Mouse (Mus musculus): ENCODE data around the gene Kcnj4. TPM values are rescaled to one million over a fixed set of nuclear protein-coding genes. Genes with fewer than 3 reads are reported as not detected.

Gene Kcnj4
- polyA plus RNA-seq, 1 experiment: not detected

GRCm38 (mm10) chr15:79529935-79530334 is 24.9 kb upstream of the Kcnj4 start:
- H3K4me1 ChIP-seq (ENCODE audit: control insufficient read depth, insufficient read depth, low read length): peaks cover 2% of the 10 kb centered on the region; the same call in 1 of the 2 replicates
- TF ChIP-seq POLR2A (IDR thresholded peaks at IDR 0.05; ENCODE audit: borderline replicate concordance, extremely low read depth, low read depth, low read length): no peak
- TF ChIP-seq CTCF (IDR thresholded peaks at IDR 0.05; ENCODE audit: insufficient read depth, low read length): no peak
- no peak overlapping the region for H3K4me3 ChIP-seq (replicated peaks; ENCODE audit: extremely low read depth, low read depth, low read length)
- DNase-seq: no peak
- 66% methylated on average over 7 of the region's 7 CpGs for WGBS

- Histone ChIP-seq H3K4me3 (replicated peaks; ENCODE audit: extremely low read depth, low read depth, low read length) (no peak overlapping the region), H3K4me1 (ENCODE audit: control insufficient read depth, insufficient read depth, low read length) (peaks cover 2% of the 10 kb centered on the region; the same call in 1 of the 2 replicates)
- TF ChIP-seq POLR2A (IDR thresholded peaks at IDR 0.05; ENCODE audit: borderline replicate concordance, extremely low read depth, low read depth, low read length) (no peak), CTCF (IDR thresholded peaks at IDR 0.05; ENCODE audit: insufficient read depth, low read length) (no peak)
- WGBS: 51% methylated on average over 5 of the region's 5 CpGs
- DNase-seq: no peak
Observed at GRCm38 (mm10) chr15:79527991-79528639, 23.1 kb upstream of the Kcnj4 start.

GRCm38 (mm10) chr15:79527192-79527591 is 22.2 kb upstream of the Kcnj4 start:
- Histone ChIP-seq H3K4me3 (replicated peaks; ENCODE audit: extremely low read depth, low read depth, low read length) (no peak overlapping the region), H3K4me1 (ENCODE audit: control insufficient read depth, insufficient read depth, low read length) (peaks cover 2% of the 10 kb centered on the region; the same call in 1 of the 2 replicates)
- no peak for TF ChIP-seq POLR2A (IDR thresholded peaks at IDR 0.05; ENCODE audit: borderline replicate concordance, extremely low read depth, low read depth, low read length)
- no peak for TF ChIP-seq CTCF (IDR thresholded peaks at IDR 0.05; ENCODE audit: insufficient read depth, low read length)
- DNase-seq: no peak
- 62% methylated on average over 4 of the region's 4 CpGs for WGBS

GRCm38 (mm10) chr15:79525979-79526768 is 21.1 kb upstream of the Kcnj4 start:
- Histone ChIP-seq H3K4me3 (replicated peaks; ENCODE audit: extremely low read depth, low read depth, low read length) (no peak overlapping the region), H3K4me1 (ENCODE audit: control insufficient read depth, insufficient read depth, low read length) (peaks cover 2% of the 10 kb centered on the region; the same call in 1 of the 2 replicates)
- 47% methylated on average over 9 of the region's 9 CpGs for WGBS
- TF ChIP-seq POLR2A (IDR thresholded peaks at IDR 0.05; ENCODE audit: borderline replicate concordance, extremely low read depth, low read depth, low read length) (no peak), CTCF (IDR thresholded peaks at IDR 0.05; ENCODE audit: insufficient read depth, low read length) (no peak)
- no peak for DNase-seq

- no peak for DNase-seq
- no peak for TF ChIP-seq POLR2A (IDR thresholded peaks at IDR 0.05; ENCODE audit: borderline replicate concordance, extremely low read depth, low read depth, low read length)
- TF ChIP-seq CTCF (IDR thresholded peaks at IDR 0.05; ENCODE audit: insufficient read depth, low read length): no peak
- 81% methylated on average over 5 of the region's 5 CpGs for WGBS
Observed at GRCm38 (mm10) chr15:79525564-79525963, 20.5 kb upstream of the Kcnj4 start.

GRCm38 (mm10) chr15:79519400-79520220 is 14.6 kb upstream of the Kcnj4 start:
- WGBS: 54% methylated on average over 16 of the region's 16 CpGs
- Histone ChIP-seq H3K4me1 (ENCODE audit: control insufficient read depth, insufficient read depth, low read length) (0 out of 2 replicates have a peak, but pooled peaks cover 2% of the 10 kb centered on the region), H3K4me3 (replicated peaks; ENCODE audit: extremely low read depth, low read depth, low read length) (no peak overlapping the region)
- DNase-seq: no peak
- TF ChIP-seq POLR2A (IDR thresholded peaks at IDR 0.05; ENCODE audit: borderline replicate concordance, extremely low read depth, low read depth, low read length) (no peak), CTCF (IDR thresholded peaks at IDR 0.05; ENCODE audit: insufficient read depth, low read length) (no peak)

More at GRCm38 (mm10) chr15:79525564-79525963, 20.5 kb upstream of the Kcnj4 start:
- H3K4me1 ChIP-seq (ENCODE audit: control insufficient read depth, insufficient read depth, low read length): peaks cover 2% of the 10 kb centered on the region; the same call in 1 of the 2 replicates
- H3K4me3 ChIP-seq (replicated peaks; ENCODE audit: extremely low read depth, low read depth, low read length): no peak overlapping the region

GRCm38 (mm10) chr15:79518571-79518970 is 13.5 kb upstream of the Kcnj4 start:
- 68% methylated on average over 3 of the region's 3 CpGs for WGBS
- TF ChIP-seq POLR2A (IDR thresholded peaks at IDR 0.05; ENCODE audit: borderline replicate concordance, extremely low read depth, low read depth, low read length): no peak
- no peak for TF ChIP-seq CTCF (IDR thresholded peaks at IDR 0.05; ENCODE audit: insufficient read depth, low read length)
- Histone ChIP-seq H3K4me1 (ENCODE audit: control insufficient read depth, insufficient read depth, low read length) (0 out of 2 replicates have a peak, but pooled peaks cover 2% of the 10 kb centered on the region), H3K4me3 (replicated peaks; ENCODE audit: extremely low read depth, low read depth, low read length) (no peak overlapping the region)
- DNase-seq: no peak

- no peak for DNase-seq
- Histone ChIP-seq H3K4me1 (ENCODE audit: control insufficient read depth, insufficient read depth, low read length) (0 out of 2 replicates have a peak, but pooled peaks cover 2% of the 10 kb centered on the region), H3K4me3 (replicated peaks; ENCODE audit: extremely low read depth, low read depth, low read length) (no peak overlapping the region)
- WGBS: 81% methylated on average over 4 of the region's 4 CpGs
- TF ChIP-seq POLR2A (IDR thresholded peaks at IDR 0.05; ENCODE audit: borderline replicate concordance, extremely low read depth, low read depth, low read length) (no peak), CTCF (IDR thresholded peaks at IDR 0.05; ENCODE audit: insufficient read depth, low read length) (no peak)
Observed at GRCm38 (mm10) chr15:79517710-79518109, 12.7 kb upstream of the Kcnj4 start.
